Mouse (Mus musculus) MEL (cell line): ENCODE results near the gene Drc3. TPM values are rescaled to one million over a fixed set of nuclear protein-coding genes. Genes with fewer than 3 reads are reported as not detected.

Source experiments
- DNase-seq: peaks from one replicate; pipeline ENCODE4 v3.0.0; 2011; ENCODE audit warnings: low read depth, low spot score
- H3K27ac ChIP-seq: 2 replicates; pipeline ENCODE4 v1.5.1; 2012; ENCODE audit warnings: low read depth, mild to moderate bottlenecking, control low read depth, low read length, moderate library complexity; ENCODE audit not compliant: control insufficient read depth
- H3K27me3 ChIP-seq, 2 experiments: fragments of 150-350 bp in 1 of 2; sonication (generic) in 1 of 2; 2 replicates each; pipeline ENCODE4 v1.6.1; 2012; ENCODE audit warnings: low read length in 2 of 2, mild to moderate bottlenecking in 2 of 2, improper control_type of control experiment in 1 of 2, moderate library complexity in 1 of 2; ENCODE audit not compliant: insufficient read depth in 2 of 2, control insufficient read depth in 1 of 2
- H3K36me3 ChIP-seq, 2 experiments: 2 replicates each; pipeline ENCODE4 v1.6.1; 2012 to 2014; ENCODE audit warnings: low read length in 2 of 2, improper control_type of control experiment in 1 of 2, inconsistent platforms in 1 of 2, mild to moderate bottlenecking in 1 of 2; ENCODE audit not compliant: insufficient read depth in 2 of 2, control insufficient read depth in 1 of 2
- H3K4me1 ChIP-seq, 2 experiments: fragments of 150-350 bp in 1 of 2; sonication (generic) in 1 of 2; 2 replicates each; pipeline ENCODE4 v1.6.1; 2012; ENCODE audit warnings: low read length in 2 of 2, improper control_type of control experiment in 1 of 2, mild to moderate bottlenecking in 1 of 2; ENCODE audit not compliant: insufficient read depth in 2 of 2, control insufficient read depth in 1 of 2
- H3K4me3 ChIP-seq, 2 experiments: fragments of 150-350 bp in 1 of 2; sonication (generic) in 1 of 2; 2 replicates each; pipeline ENCODE4 v1.5.1; 2012; ENCODE audit warnings: low read depth in 2 of 2, low read length in 2 of 2, mild to moderate bottlenecking in 2 of 2, moderate library complexity in 2 of 2, control low read depth in 1 of 2, improper control_type of control experiment in 1 of 2; ENCODE audit not compliant: control insufficient read depth in 1 of 2, insufficient read depth in 1 of 2
- H3K79me2 ChIP-seq: 2 replicates; pipeline ENCODE4 v1.6.1; 2012; ENCODE audit warnings: mild to moderate bottlenecking, low read length, moderate library complexity; ENCODE audit not compliant: control insufficient read depth, poor library complexity, insufficient read depth
- H3K9ac ChIP-seq: 2 replicates; pipeline ENCODE4 v1.6.1; 2012; ENCODE audit warnings: low read depth, mild to moderate bottlenecking, control low read depth, low read length, moderate library complexity; ENCODE audit not compliant: control insufficient read depth, poor library complexity, severe bottlenecking
- H3K9me3 ChIP-seq: fragments of 150-350 bp; sonication (generic); replicated peaks from 2 replicates; pipeline ENCODE4 v1.6.1; 2012; ENCODE audit warnings: mild to moderate bottlenecking, low read length, improper control_type of control experiment, moderate library complexity; ENCODE audit not compliant: insufficient read depth
- BHLHE40 ChIP-seq: IDR thresholded peaks from 2 replicates; pipeline ENCODE4 v1.6.1; 2012; ENCODE audit warnings: low read depth, mild to moderate bottlenecking, inconsistent platforms, low read length, improper control_type of control experiment, borderline replicate concordance
- CHD1 ChIP-seq: IDR thresholded peaks from 2 replicates; pipeline ENCODE4 v1.6.1; 2012; ENCODE audit warnings: low read depth, mild to moderate bottlenecking, inconsistent platforms, low read length, improper control_type of control experiment
- CHD2 ChIP-seq: IDR thresholded peaks from 2 replicates; pipeline ENCODE4 v1.6.1; 2011; ENCODE audit warnings: low read length, improper control_type of control experiment
- CTCF ChIP-seq, 3 experiments: IDR thresholded peaks in 2 of 3; conservative IDR thresholded peaks in 1 of 3; 2 replicates each; pipeline ENCODE4 v1.5.1; 2011 to 2012; ENCODE audit warnings: low read length in 3 of 3, low read depth in 2 of 3, mild to moderate bottlenecking in 2 of 3, improper control_type of control experiment in 1 of 3, inconsistent platforms in 1 of 3, mixed read lengths in 1 of 3, moderate library complexity in 1 of 3; ENCODE audit not compliant: control insufficient read depth in 1 of 3, insufficient read depth in 1 of 3, poor library complexity in 1 of 3, severe bottlenecking in 1 of 3
- E2F4 ChIP-seq: IDR thresholded peaks from 2 replicates; pipeline ENCODE4 v1.6.1; 2011; ENCODE audit warnings: low read depth, low read length, improper control_type of control experiment, borderline replicate concordance
- ELF1 ChIP-seq: IDR thresholded peaks from 2 replicates; pipeline ENCODE4 v1.6.1; 2014; ENCODE audit warnings: low read depth, mild to moderate bottlenecking, inconsistent platforms, low read length, improper control_type of control experiment, moderate library complexity
- EP300 ChIP-seq, 2 experiments: IDR thresholded peaks; 2 replicates each; pipeline ENCODE4 v1.6.1; 2011; ENCODE audit warnings: improper control_type of control experiment in 2 of 2, low read length in 2 of 2, low read depth in 1 of 2, mild to moderate bottlenecking in 1 of 2
- ETS1 ChIP-seq: IDR thresholded peaks from 2 replicates; pipeline ENCODE4 v1.6.1; 2012; ENCODE audit warnings: low read depth, mild to moderate bottlenecking, inconsistent platforms, low read length, improper control_type of control experiment, moderate library complexity
- GABPA ChIP-seq: IDR thresholded peaks from 2 replicates; pipeline ENCODE4 v1.6.1; 2012; ENCODE audit warnings: low read depth, mild to moderate bottlenecking, inconsistent platforms, low read length, improper control_type of control experiment, moderate library complexity
- GATA1 ChIP-seq: IDR thresholded peaks from 2 replicates; pipeline ENCODE4 v1.6.1; 2011; ENCODE audit warnings: low read depth, low read length, improper control_type of control experiment
- HCFC1 ChIP-seq: IDR thresholded peaks from 2 replicates; pipeline ENCODE4 v1.6.1; 2012; ENCODE audit warnings: low read depth, mild to moderate bottlenecking, inconsistent platforms, low read length, improper control_type of control experiment, moderate library complexity
- JUND ChIP-seq: IDR thresholded peaks from 2 replicates; pipeline ENCODE4 v1.6.1; 2011; ENCODE audit warnings: low read depth, mild to moderate bottlenecking, improper control_type of control experiment, low read length
- KAT2A ChIP-seq: conservative IDR thresholded peaks from 2 replicates; pipeline ENCODE4 v1.6.1; 2012; ENCODE audit warnings: low read depth, low read length, improper control_type of control experiment, inconsistent platforms
- MAFK ChIP-seq: IDR thresholded peaks from 2 replicates; pipeline ENCODE4 v1.6.1; 2011; ENCODE audit warnings: low read depth, mild to moderate bottlenecking, low read length, improper control_type of control experiment, borderline replicate concordance
- MAX ChIP-seq: IDR thresholded peaks from 2 replicates; pipeline ENCODE4 v1.6.1; 2011; ENCODE audit warnings: low read length, improper control_type of control experiment
- MAZ ChIP-seq: IDR thresholded peaks from 2 replicates; pipeline ENCODE4 v1.6.1; 2012; ENCODE audit warnings: low read depth, mild to moderate bottlenecking, inconsistent platforms, low read length, improper control_type of control experiment
- MEF2A ChIP-seq: IDR thresholded peaks from 2 replicates; pipeline ENCODE4 v1.6.1; 2014; ENCODE audit warnings: low read depth, mild to moderate bottlenecking, inconsistent platforms, low read length, improper control_type of control experiment; ENCODE audit not compliant: poor library complexity, insufficient replicate concordance, severe bottlenecking; ENCODE audit errors: extremely low read depth
- MXI1 ChIP-seq: IDR thresholded peaks from 2 replicates; pipeline ENCODE4 v1.6.1; 2011; ENCODE audit warnings: mild to moderate bottlenecking, low read depth, low read length, improper control_type of control experiment
- MYB ChIP-seq: IDR thresholded peaks from 2 replicates; pipeline ENCODE4 v1.6.1; 2011; ENCODE audit warnings: mild to moderate bottlenecking, low read depth, low read length, improper control_type of control experiment
- MYC ChIP-seq: IDR thresholded peaks from 2 replicates; pipeline ENCODE4 v1.6.1; 2011; ENCODE audit warnings: low read depth, mild to moderate bottlenecking, low read length, improper control_type of control experiment, moderate library complexity
- NELFE ChIP-seq: IDR thresholded peaks from 2 replicates; pipeline ENCODE4 v1.6.1; 2011; ENCODE audit warnings: low read depth, low read length, improper control_type of control experiment
- NRF1 ChIP-seq: IDR thresholded peaks from 2 replicates; pipeline ENCODE4 v1.6.1; 2014; ENCODE audit warnings: low read depth, mild to moderate bottlenecking, inconsistent platforms, low read length, improper control_type of control experiment, moderate library complexity; ENCODE audit not compliant: poor library complexity, insufficient read depth, severe bottlenecking
- POLR2A ChIP-seq, 2 experiments: IDR thresholded peaks; 2 replicates each; pipeline ENCODE4 v1.6.1; 2011 to 2012; ENCODE audit warnings: low read length in 2 of 2, mild to moderate bottlenecking in 2 of 2, control low read depth in 1 of 2, improper control_type of control experiment in 1 of 2, low read depth in 1 of 2, moderate library complexity in 1 of 2; ENCODE audit not compliant: control insufficient read depth in 1 of 2, insufficient read depth in 1 of 2, poor library complexity in 1 of 2
- POLR2AphosphoS5 ChIP-seq: IDR thresholded peaks from 2 replicates; pipeline ENCODE4 v1.6.1; 2012; ENCODE audit warnings: low read depth, borderline replicate concordance, mild to moderate bottlenecking, inconsistent platforms, low read length, moderate library complexity, mixed read lengths
- RAD21 ChIP-seq: IDR thresholded peaks from 2 replicates; pipeline ENCODE4 v1.6.1; 2011; ENCODE audit warnings: mild to moderate bottlenecking, low read depth, low read length, improper control_type of control experiment
- RCOR1 ChIP-seq: IDR thresholded peaks from 2 replicates; pipeline ENCODE4 v1.6.1; 2012; ENCODE audit warnings: low read depth, mild to moderate bottlenecking, inconsistent platforms, low read length, improper control_type of control experiment
- SIN3A ChIP-seq: IDR thresholded peaks from 2 replicates; pipeline ENCODE4 v1.6.1; 2012; ENCODE audit warnings: low read length, improper control_type of control experiment, inconsistent platforms
- SMC3 ChIP-seq: IDR thresholded peaks from 2 replicates; pipeline ENCODE4 v1.6.1; 2011; ENCODE audit warnings: low read depth, low read length, improper control_type of control experiment
- TAL1 ChIP-seq: IDR thresholded peaks from 2 replicates; pipeline ENCODE4 v1.6.1; 2012; ENCODE audit warnings: mild to moderate bottlenecking, inconsistent platforms, low read length, moderate library complexity, mixed read lengths
- TBP ChIP-seq: IDR thresholded peaks from 2 replicates; pipeline ENCODE4 v1.8.0; 2011; ENCODE audit warnings: low read depth, low read length, improper control_type of control experiment
- TCF12 ChIP-seq: IDR thresholded peaks from 2 replicates; pipeline ENCODE4 v1.6.1; 2014; ENCODE audit warnings: low read depth, mild to moderate bottlenecking, inconsistent platforms, low read length, improper control_type of control experiment, moderate library complexity
- UBTF ChIP-seq: IDR thresholded peaks from 2 replicates; pipeline ENCODE4 v1.6.1; 2012; ENCODE audit warnings: low read depth, mild to moderate bottlenecking, inconsistent platforms, low read length, improper control_type of control experiment, moderate library complexity, borderline replicate concordance; ENCODE audit not compliant: insufficient read depth
- USF1 ChIP-seq: IDR thresholded peaks from 2 replicates; pipeline ENCODE4 v1.6.1; 2014; ENCODE audit warnings: low read depth, mild to moderate bottlenecking, inconsistent platforms, low read length, improper control_type of control experiment, moderate library complexity
- USF2 ChIP-seq, 2 experiments: IDR thresholded peaks; 2 replicates each; pipeline ENCODE4 v1.6.1; 2011 to 2012; ENCODE audit warnings: improper control_type of control experiment in 2 of 2, low read length in 2 of 2, borderline replicate concordance in 1 of 2, inconsistent platforms in 1 of 2, low read depth in 1 of 2, mild to moderate bottlenecking in 1 of 2; ENCODE audit not compliant: insufficient read depth in 1 of 2
- ZC3H11A ChIP-seq: IDR thresholded peaks from 2 replicates; pipeline ENCODE4 v1.6.1; 2012; ENCODE audit warnings: low read depth, mild to moderate bottlenecking, inconsistent platforms, low read length, improper control_type of control experiment
- ZKSCAN1 ChIP-seq: IDR thresholded peaks from 2 replicates; pipeline ENCODE4 v1.6.1; 2012; ENCODE audit warnings: low read depth, mild to moderate bottlenecking, inconsistent platforms, low read length, improper control_type of control experiment, moderate library complexity
- ZMIZ1 ChIP-seq: IDR thresholded peaks from 2 replicates; pipeline ENCODE4 v1.6.1; 2012; ENCODE audit warnings: low read depth, mild to moderate bottlenecking, inconsistent platforms, low read length, improper control_type of control experiment, moderate library complexity
- ZNF384 ChIP-seq: IDR thresholded peaks from 2 replicates; pipeline ENCODE4 v1.6.1; 2012; ENCODE audit warnings: low read depth, mild to moderate bottlenecking, inconsistent platforms, low read length, improper control_type of control experiment
- polyA plus RNA-seq, 2 experiments: library from polyadenylated mRNA; stranded (reverse) in 1 of 2; unstranded in 1 of 2; fragments of >175 nt in 1 of 2; fragments of >200 nt in 1 of 2; gene quantifications; 2 replicates each; pipeline versions ENCODE4 v1.2.1 to v1.2.4; 2012; ENCODE audit warnings: low replicate concordance in 2 of 2, low read depth in 1 of 2; ENCODE audit not compliant: insufficient read length in 2 of 2, insufficient read depth in 1 of 2, missing spikeins in 1 of 2
- total RNA-seq: library from RNA; depleted of rRNA; stranded (reverse); fragments of 300-350 nt; gene quantifications from 2 replicates; pipeline ENCODE4 v1.2.3, GENCODE M21; 2012

Gene Drc3
- total and polyA plus RNA-seq, 3 experiments, result 0.69 to 0.91 TPM; not detected in 1

DNA sequence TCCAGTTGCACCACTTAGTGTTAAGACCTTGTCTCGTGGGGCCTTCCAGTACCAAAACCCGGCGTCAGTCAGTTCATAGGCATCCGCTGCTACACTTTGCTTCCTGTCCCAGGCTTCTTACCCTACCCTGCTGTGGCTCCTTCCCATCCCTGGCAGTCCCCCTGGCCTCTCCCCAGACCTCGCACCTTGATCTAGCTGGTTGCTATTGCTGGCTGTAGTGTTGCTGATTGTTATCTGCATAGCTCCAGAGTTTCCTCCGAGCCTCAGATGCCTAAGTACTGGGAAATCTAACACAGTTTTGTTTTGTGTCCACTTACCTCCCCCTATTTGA, 65.3 kb downstream of the Drc3 start:
- peaks cover 0 to 24% of the 10 kb centered on the region in 2 experiments; a peak in 2 of 4 replicates for H3K36me3 ChIP-seq
- peak overlapping the region; percentile 90 for H3K9ac ChIP-seq
- peaks cover 7 to 29% of the 10 kb centered on the region in 2 experiments; a peak in 3 of 4 replicates for H3K4me1 ChIP-seq
- H3K4me3 ChIP-seq, result peak overlapping the region; percentile 91 to 96
- DNase-seq, result peak; percentile 68
- no peaks in the 10 kb centered on the region for H3K9me3 ChIP-seq
- H3K27me3 ChIP-seq, result no peaks in the 10 kb centered on the region
- H3K79me2 ChIP-seq, result peaks cover 37% of the 10 kb centered on the region
- no peak overlapping the region; the same call in 1 of the 2 replicates for H3K27ac ChIP-seq
- TF ChIP-seq MYB, result no peak
- no peak for TF ChIP-seq TAL1
- 0 out of 2 replicates have a peak, but pooled peaks have one; percentile 29 for TF ChIP-seq ETS1
- TF ChIP-seq CHD2, result no peak
- no peak; the same call in 1 of the 2 replicates for TF ChIP-seq MAX
- no peak for TF ChIP-seq E2F4
- TF ChIP-seq MYC, result no peak
- no peak for TF ChIP-seq TCF12
- no peak for TF ChIP-seq BHLHE40
- no peak for TF ChIP-seq NRF1
- TF ChIP-seq NELFE, result no peak
- TF ChIP-seq EP300 (IDR thresholded peaks at IDR 0.05; ENCODE audit: low read depth in 1 of 2, low read length in 2 of 2), result peak; percentile 14; a peak in 1 of 4 replicates
- TF ChIP-seq KAT2A, result no peak
- peak; percentile 67 for TF ChIP-seq GATA1
- TF ChIP-seq CTCF (IDR thresholded peaks at IDR 0.05 in 2 of 3, conservative IDR thresholded peaks at IDR 0.05 in 1 of 3; ENCODE audit: control insufficient read depth in 1 of 3, insufficient read depth in 1 of 3, low read depth in 2 of 3, low read length in 3 of 3, poor library complexity in 1 of 3, severe bottlenecking in 1 of 3), result no peak
- TF ChIP-seq RCOR1, result no peak
- no peak for TF ChIP-seq RAD21
- TF ChIP-seq UBTF, result no peak; the same call in 1 of the 2 replicates
- no peak for TF ChIP-seq POLR2A (IDR thresholded peaks at IDR 0.05; ENCODE audit: control insufficient read depth in 1 of 2, insufficient read depth in 1 of 2, low read depth in 1 of 2, low read length in 2 of 2, poor library complexity in 1 of 2)
- peak; percentile 0; the same call in 1 of the 2 replicates for TF ChIP-seq HCFC1
- TF ChIP-seq TBP, result no peak
- no peak for TF ChIP-seq ZC3H11A
- TF ChIP-seq MXI1, result peak; percentile 45; the same call in 1 of the 2 replicates
- TF ChIP-seq GABPA, result no peak
- TF ChIP-seq MAFK, result no peak
- no peak for TF ChIP-seq MAZ
- no peak for TF ChIP-seq JUND
- TF ChIP-seq POLR2AphosphoS5, result no peak
- TF ChIP-seq ZKSCAN1, result no peak
- TF ChIP-seq ZNF384, result no peak
- TF ChIP-seq SMC3, result 0 out of 2 replicates have a peak, but pooled peaks have one; percentile 4
- TF ChIP-seq USF2 (IDR thresholded peaks at IDR 0.05; ENCODE audit: borderline replicate concordance in 1 of 2, insufficient read depth in 1 of 2, low read depth in 1 of 2, low read length in 2 of 2), result no peak
- no peak for TF ChIP-seq USF1
- no peak for TF ChIP-seq CHD1
- no peak for TF ChIP-seq SIN3A
- no peak for TF ChIP-seq ZMIZ1
- no peak for TF ChIP-seq ELF1
- TF ChIP-seq MEF2A, result no peak
